Comparison of ENCODE assay signal across 8 mouse cellular contexts in the genomic region with DNA sequence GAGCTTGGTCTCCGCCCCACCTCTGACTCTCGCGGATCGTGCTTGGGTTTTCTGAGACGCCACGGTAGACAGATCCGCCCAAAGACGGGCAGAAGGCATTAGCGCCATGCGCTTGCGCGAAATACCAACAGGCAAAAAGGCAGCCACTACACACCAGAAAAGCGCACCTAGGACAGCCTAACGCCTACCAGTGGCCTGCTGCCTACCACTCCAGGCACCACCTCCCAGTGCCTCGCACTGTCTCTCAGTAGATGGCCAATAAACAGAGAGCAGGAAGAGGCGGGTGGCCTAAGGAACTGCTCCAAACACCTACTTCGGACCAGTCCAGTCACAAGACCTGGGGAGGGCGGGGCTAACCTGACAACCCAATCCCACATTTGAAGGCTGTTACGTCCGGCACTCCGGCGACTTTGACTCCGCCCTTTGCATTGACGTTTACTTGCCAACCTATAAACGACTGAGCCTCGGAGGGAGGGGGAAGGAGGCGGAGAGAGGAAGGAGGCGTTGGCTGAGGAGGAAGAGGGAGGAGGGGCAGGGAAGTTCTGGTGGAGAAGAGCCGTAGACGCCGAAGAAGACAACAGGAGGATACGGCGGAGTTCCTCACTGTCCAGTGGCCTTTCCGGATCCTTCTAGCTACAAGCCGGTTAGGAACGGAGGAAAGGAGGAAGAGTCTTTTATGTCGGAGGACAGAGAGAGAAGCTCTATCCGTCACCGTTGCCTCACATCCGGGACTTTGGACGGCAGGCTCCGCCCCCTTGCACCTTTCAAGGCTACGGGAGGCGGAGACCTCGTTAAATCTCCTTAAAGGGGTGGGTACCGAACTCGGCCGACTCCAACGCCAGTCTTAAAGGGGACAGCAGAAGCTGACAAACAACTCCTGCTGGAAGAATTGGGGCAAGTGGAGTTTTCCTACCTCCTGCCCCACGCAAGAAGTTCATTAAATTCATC. TPM values are rescaled to one million over a fixed set of nuclear protein-coding genes. Genes with fewer than 3 reads are reported as not detected.
DNase-seq lines count a peak whose midpoint lies in the region; ATAC-seq lines count a peak whose summit lies in the region.

No protein-coding gene starts in this region.

- peak overlapping the region; percentile 99 for H3K4me2 ChIP-seq in forebrain, embryonic 14.5 days (ENCODE audit: low read length)
- H3K4me2 ChIP-seq in neural tube, embryonic 15.5 days: peak overlapping the region; percentile 97

- peaks cover 67% of the 10 kb centered on the region for H3K36me3 ChIP-seq in forebrain, embryonic 14.5 days (ENCODE audit: control insufficient read depth, insufficient read depth, low read length)
- peaks cover 50% of the 10 kb centered on the region for H3K36me3 ChIP-seq in neural tube, embryonic 15.5 days

- H3K9me3 ChIP-seq in forebrain, embryonic 14.5 days (replicated peaks; ENCODE audit: control insufficient read depth, low read length): no peaks in the 10 kb centered on the region
- H3K9me3 ChIP-seq in neural tube, embryonic 15.5 days (replicated peaks): no peaks in the 10 kb centered on the region

- under 1% methylated on average over 50 of the region's 50 CpGs for WGBS in forebrain, embryonic 14.5 days
- WGBS in neural tube, embryonic 15.5 days: under 1% methylated on average over 50 of the region's 50 CpGs

- H3K9ac ChIP-seq in forebrain, embryonic 14.5 days (ENCODE audit: low read length): peak overlapping the region; percentile 96
- peak overlapping the region; percentile 87 for H3K9ac ChIP-seq in neural tube, embryonic 15.5 days (replicated peaks)

- H3K27ac ChIP-seq in forebrain, embryonic 14.5 days (ENCODE audit: low read depth, low read length): peak overlapping the region; percentile 96
- peak overlapping the region; percentile 99 for H3K27ac ChIP-seq in neural tube, embryonic 15.5 days (replicated peaks)

- intact Hi-C loops in heart, postnatal 14 days (cut with DNase I): loop anchor here (10.0 kb wide), 1 partner anchor 683 kb away; a partner anchor contains a TSS

- peaks cover 22% of the 10 kb centered on the region for H3K4me1 ChIP-seq in forebrain, embryonic 14.5 days (ENCODE audit: control insufficient read depth, insufficient read depth, low read length)
- H3K4me1 ChIP-seq in neural tube, embryonic 15.5 days: peaks cover 48% of the 10 kb centered on the region

- DNase-seq in ES-CJ7 (ENCODE audit: low read depth, low spot score): peak; percentile 100
- DNase-seq in cerebellum, adult 11 months: peak; percentile 99
- DNase-seq in forebrain, embryonic 14.5 days (ENCODE audit: low spot score): peak; percentile 99
- DNase-seq in heart, postnatal 14 days: peak; percentile 97 to 98
- peak; percentile 100 for DNase-seq in layer of hippocampus, adult 11-12 months (ENCODE audit: low spot score)
- DNase-seq in lung, adult 18-20 months: peak; percentile 100
- DNase-seq in testis, postnatal 14 days (ENCODE audit: low spot score): peak; percentile 99

- peak; percentile 91 for ATAC-seq in forebrain, embryonic 14.5 days
- ATAC-seq in neural tube, embryonic 15.5 days (ENCODE audit: low FRiP score): peak; percentile 93

- H3K4me3 ChIP-seq in forebrain, embryonic 14.5 days (ENCODE audit: low read depth, low read length): peak overlapping the region; percentile 98
- peak overlapping the region; percentile 99 for H3K4me3 ChIP-seq in neural tube, embryonic 15.5 days (replicated peaks)

- no peaks in the 10 kb centered on the region for H3K27me3 ChIP-seq in forebrain, embryonic 14.5 days (replicated peaks; ENCODE audit: control insufficient read depth, insufficient read depth, low read length)
- no peaks in the 10 kb centered on the region for H3K27me3 ChIP-seq in neural tube, embryonic 15.5 days (replicated peaks)

RNA-seq across cellular contexts. Expression of a gene that starts 1.0 kb away (rescaled TPM):
- 8.9 and 10.2 TPM in 2 replicates for polyA plus RNA-seq in forebrain, embryonic 14.5 days (2014; fragmentation: Nextera tagmentation; extraction: Ambion mirVana)
- 10 to 100 TPM; 38.4 to 43.1 TPM for total RNA-seq in heart, postnatal 14 days (2021)
- polyA plus RNA-seq in neural tube, embryonic 15.5 days (2015; fragmentation: Nextera tagmentation; extraction: Ambion mirVana): 10.7 and 12.2 TPM in 2 replicates

RNA-seq across cellular contexts. Expression of a gene that starts 18.6 kb away (rescaled TPM):
- 44.7 and 48.5 TPM in 2 replicates for polyA plus RNA-seq in forebrain, embryonic 14.5 days (2014; fragmentation: Nextera tagmentation; extraction: Ambion mirVana)
- total RNA-seq in heart, postnatal 14 days (2021): 10 to 100 TPM; 25.9 to 29.4 TPM
- polyA plus RNA-seq in neural tube, embryonic 15.5 days (2015; fragmentation: Nextera tagmentation; extraction: Ambion mirVana): 35.9 and 37.5 TPM in 2 replicates

RNA-seq across cellular contexts. Expression of a gene that starts 29.0 kb away (rescaled TPM):
- polyA plus RNA-seq in forebrain, embryonic 14.5 days (2014; fragmentation: Nextera tagmentation; extraction: Ambion mirVana): 12.7 TPM in 2 replicates
- total RNA-seq in heart, postnatal 14 days (2021): 1 to 10 TPM; 1.4 to 1.6 TPM
- 13.4 TPM in 2 replicates for polyA plus RNA-seq in neural tube, embryonic 15.5 days (2015; fragmentation: Nextera tagmentation; extraction: Ambion mirVana)

RNA-seq across cellular contexts. Expression of a gene that starts 33.8 kb away (rescaled TPM):
- 25.3 and 43.6 TPM in 2 replicates for polyA plus RNA-seq in forebrain, embryonic 14.5 days (2014; fragmentation: Nextera tagmentation; extraction: Ambion mirVana)
- 10 to 100 TPM; 63.6 to 69.2 TPM for total RNA-seq in heart, postnatal 14 days (2021)
- 46.7 and 48.3 TPM in 2 replicates for polyA plus RNA-seq in neural tube, embryonic 15.5 days (2015; fragmentation: Nextera tagmentation; extraction: Ambion mirVana)

RNA-seq across cellular contexts. Expression of a gene that starts 41.4 kb away (rescaled TPM):
- 12.6 and 16.6 TPM in 2 replicates for polyA plus RNA-seq in forebrain, embryonic 14.5 days (2014; fragmentation: Nextera tagmentation; extraction: Ambion mirVana)
- 10 to 100 TPM; 13.5 to 13.9 TPM for total RNA-seq in heart, postnatal 14 days (2021)
- 13.3 and 14.7 TPM in 2 replicates for polyA plus RNA-seq in neural tube, embryonic 15.5 days (2015; fragmentation: Nextera tagmentation; extraction: Ambion mirVana)

Comparison
In these comparisons a context has a peak if more than half of its experiments do, and no peak if none do; other contexts are left out.
1. Peak in every context shown above with its lines: DNase-seq, ATAC-seq, H3K4me3 ChIP-seq and H3K27ac ChIP-seq.